Mouse (Mus musculus): ENCODE results near the gene Sgpp2. TPM values are rescaled to one million over a fixed set of nuclear protein-coding genes. Genes with fewer than 3 reads are reported as not detected.

Sgpp2 gene
- polyA plus RNA-seq, 1 experiment: 0.08 TPM

DNA sequence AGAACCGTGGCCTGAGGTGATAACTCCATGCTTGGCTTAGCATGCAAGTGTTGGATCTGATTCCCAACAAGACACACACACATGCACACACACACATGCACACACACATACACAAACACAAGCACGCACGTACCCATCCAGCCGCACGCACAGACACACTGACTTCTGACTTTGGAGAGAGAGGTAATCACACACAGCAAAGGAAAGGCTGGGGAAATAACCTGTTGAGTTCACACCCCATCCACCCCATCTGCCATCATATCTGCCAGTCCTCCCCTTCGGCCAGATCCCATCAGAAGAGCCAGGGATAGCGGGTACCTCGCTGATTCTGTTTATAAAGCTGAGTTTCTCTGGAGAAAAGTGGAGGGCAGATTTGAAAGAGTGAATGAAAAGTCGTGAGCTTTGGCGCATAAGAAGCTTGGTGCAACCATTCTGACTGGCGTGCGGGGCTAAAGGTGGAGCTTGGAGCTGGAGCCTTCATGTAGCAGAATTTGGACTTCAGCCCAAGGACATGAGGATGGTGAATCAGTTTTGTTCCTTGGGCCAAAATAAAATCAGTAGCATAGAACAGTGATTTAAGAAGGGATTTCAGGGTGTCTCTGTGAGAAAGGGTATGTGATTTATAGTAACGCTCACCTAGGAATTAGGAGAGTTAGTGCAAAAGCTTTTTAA is 8.1 kb downstream of the Sgpp2 start:
- Histone ChIP-seq H3K36me3 (ENCODE audit: control insufficient read depth, insufficient read depth) (no peaks in the 10 kb centered on the region), H3ac (ENCODE audit: control insufficient read depth, insufficient read length, low read depth) (no peak overlapping the region), H3K79me3 (ENCODE audit: low read depth) (no peaks in the 10 kb centered on the region), H3K4me3 (ENCODE audit: insufficient read depth, poor library complexity, severe bottlenecking) (no peak overlapping the region), H3K79me2 (ENCODE audit: control insufficient read depth, insufficient read depth) (no peaks in the 10 kb centered on the region), H3K27me3 (ENCODE audit: control insufficient read depth, insufficient read depth, insufficient read length) (no peaks in the 10 kb centered on the region)
- TF ChIP-seq MYOG (IDR thresholded peaks at IDR 0.05; ENCODE audit: control insufficient read depth, extremely low read depth, insufficient read length): no peak
- no peak for TF ChIP-seq CTCF (IDR thresholded peaks at IDR 0.05; ENCODE audit: control insufficient read depth, insufficient read depth, insufficient read length)
- no peak for TF ChIP-seq CEBPB (IDR thresholded peaks at IDR 0.05; ENCODE audit: low read depth)
- no peak for TF ChIP-seq USF1 (IDR thresholded peaks at IDR 0.05; ENCODE audit: low read depth)
- TF ChIP-seq MAX (IDR thresholded peaks at IDR 0.05): no peak
- no peak for TF ChIP-seq MYOD1 (IDR thresholded peaks at IDR 0.05; ENCODE audit: control insufficient read depth, insufficient read length, low read depth)
- TF ChIP-seq FOSL1 (IDR thresholded peaks at IDR 0.05; ENCODE audit: insufficient read depth, low read length, poor library complexity, severe bottlenecking): no peak

DNA sequence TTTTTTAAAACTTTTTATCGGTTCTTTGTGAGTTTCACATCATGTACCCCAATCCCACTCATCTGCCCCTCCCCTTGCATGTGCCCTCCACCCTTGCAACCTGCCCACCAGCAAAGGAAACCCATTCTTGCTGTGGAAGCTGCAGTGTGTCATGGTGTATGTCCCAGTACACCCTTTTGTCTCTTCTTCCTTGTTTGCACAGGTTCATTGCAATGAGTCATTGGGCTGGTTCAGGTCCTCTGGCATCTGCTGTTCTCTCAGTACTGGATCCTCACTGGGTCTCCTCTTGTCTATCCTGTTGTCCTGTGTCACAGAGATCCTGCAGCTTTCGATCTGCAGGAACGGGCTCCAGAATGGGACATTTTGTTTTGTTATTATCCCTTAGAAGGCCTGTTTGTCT is 10.1 kb downstream of the Sgpp2 start:
- Histone ChIP-seq H3K4me3 (ENCODE audit: insufficient read depth, poor library complexity, severe bottlenecking) (no peak overlapping the region), H3K27me3 (ENCODE audit: control insufficient read depth, insufficient read depth, insufficient read length) (no peaks in the 10 kb centered on the region), H3K36me3 (ENCODE audit: control insufficient read depth, insufficient read depth) (no peaks in the 10 kb centered on the region), H3K79me3 (ENCODE audit: low read depth) (no peaks in the 10 kb centered on the region), H3K79me2 (ENCODE audit: control insufficient read depth, insufficient read depth) (no peaks in the 10 kb centered on the region), H3ac (ENCODE audit: control insufficient read depth, insufficient read length, low read depth) (no peak overlapping the region)
- TF ChIP-seq MAX (IDR thresholded peaks at IDR 0.05) (no peak), CEBPB (IDR thresholded peaks at IDR 0.05; ENCODE audit: low read depth) (no peak), MYOD1 (IDR thresholded peaks at IDR 0.05; ENCODE audit: control insufficient read depth, insufficient read length, low read depth) (no peak), USF1 (IDR thresholded peaks at IDR 0.05; ENCODE audit: low read depth) (no peak), FOSL1 (IDR thresholded peaks at IDR 0.05; ENCODE audit: insufficient read depth, low read length, poor library complexity, severe bottlenecking) (no peak), MYOG (IDR thresholded peaks at IDR 0.05; ENCODE audit: control insufficient read depth, extremely low read depth, insufficient read length) (no peak), CTCF (IDR thresholded peaks at IDR 0.05; ENCODE audit: control insufficient read depth, insufficient read depth, insufficient read length) (no peak)

DNA sequence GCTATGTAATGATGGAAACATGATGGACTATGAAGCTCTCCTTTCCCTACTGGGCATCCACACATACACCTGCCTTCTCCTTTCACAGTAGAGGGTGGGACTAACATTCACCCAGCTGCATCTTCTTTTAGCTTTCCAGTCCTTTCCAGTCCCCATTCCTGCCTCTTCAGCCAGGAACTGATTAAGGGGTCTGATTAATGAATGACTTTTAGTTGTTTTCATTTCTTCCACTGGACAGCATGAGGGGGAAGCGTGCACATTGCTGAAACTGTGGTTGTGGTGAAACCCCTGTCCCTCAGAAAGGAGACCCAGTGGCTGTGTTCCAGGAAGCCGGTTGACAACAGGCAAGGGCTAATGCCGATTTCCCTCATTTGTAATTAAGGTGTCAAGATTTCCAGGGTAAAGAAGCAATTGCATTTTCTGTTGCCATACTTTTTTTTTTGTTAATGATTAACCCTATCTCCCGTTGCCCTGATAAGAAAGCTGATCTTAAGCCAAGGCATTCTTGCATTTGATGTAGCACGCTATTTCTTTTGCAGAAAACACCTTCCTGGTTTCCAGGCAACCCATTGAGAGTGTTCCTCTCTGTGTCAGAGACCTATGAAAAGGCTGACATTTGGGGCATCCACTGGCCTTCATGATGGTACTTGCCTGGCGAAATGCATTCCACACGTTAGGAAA is 12.1 kb downstream of the Sgpp2 start:
- H3K4me3 ChIP-seq (ENCODE audit: insufficient read depth, poor library complexity, severe bottlenecking): no peak overlapping the region
- H3K79me3 ChIP-seq (ENCODE audit: low read depth): no peaks in the 10 kb centered on the region
- H3K36me3 ChIP-seq (ENCODE audit: control insufficient read depth, insufficient read depth): no peaks in the 10 kb centered on the region
- H3ac ChIP-seq (ENCODE audit: control insufficient read depth, insufficient read length, low read depth): no peak overlapping the region
- no peaks in the 10 kb centered on the region for H3K79me2 ChIP-seq (ENCODE audit: control insufficient read depth, insufficient read depth)
- no peak for TF ChIP-seq FOSL1 (IDR thresholded peaks at IDR 0.05; ENCODE audit: insufficient read depth, low read length, poor library complexity, severe bottlenecking)
- TF ChIP-seq MYOG (IDR thresholded peaks at IDR 0.05; ENCODE audit: control insufficient read depth, extremely low read depth, insufficient read length): no peak
- no peak for TF ChIP-seq MAX (IDR thresholded peaks at IDR 0.05)
- TF ChIP-seq MYOD1 (IDR thresholded peaks at IDR 0.05; ENCODE audit: control insufficient read depth, insufficient read length, low read depth): no peak
- no peak for TF ChIP-seq USF1 (IDR thresholded peaks at IDR 0.05; ENCODE audit: low read depth)
- no peak for TF ChIP-seq CEBPB (IDR thresholded peaks at IDR 0.05; ENCODE audit: low read depth)
- no peak for TF ChIP-seq CTCF (IDR thresholded peaks at IDR 0.05; ENCODE audit: control insufficient read depth, insufficient read depth, insufficient read length)
- no peaks in the 10 kb centered on the region for H3K27me3 ChIP-seq (ENCODE audit: control insufficient read depth, insufficient read depth, insufficient read length)

DNA sequence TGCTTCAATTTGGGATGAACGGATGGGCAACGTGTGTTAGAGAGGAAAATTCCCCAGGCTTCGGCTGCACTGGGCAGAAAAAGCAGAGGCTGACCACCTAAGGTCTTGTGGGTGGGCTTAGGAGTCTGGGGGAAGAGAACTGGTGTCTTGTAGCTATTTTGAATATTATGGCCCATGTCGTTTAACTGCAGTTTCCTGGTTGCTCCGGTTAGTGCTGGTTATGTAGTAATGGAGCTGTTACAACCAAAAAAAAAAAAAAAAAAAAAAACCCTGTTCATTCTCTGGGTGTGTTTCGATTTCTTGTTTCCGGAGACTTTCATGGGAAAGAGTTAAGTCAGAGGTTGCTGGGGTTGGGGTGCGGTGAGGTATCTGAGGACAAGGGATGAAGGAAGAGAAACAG is 12.7 kb downstream of the Sgpp2 start:
- H3ac ChIP-seq (ENCODE audit: control insufficient read depth, insufficient read length, low read depth): no peak overlapping the region

DNA sequence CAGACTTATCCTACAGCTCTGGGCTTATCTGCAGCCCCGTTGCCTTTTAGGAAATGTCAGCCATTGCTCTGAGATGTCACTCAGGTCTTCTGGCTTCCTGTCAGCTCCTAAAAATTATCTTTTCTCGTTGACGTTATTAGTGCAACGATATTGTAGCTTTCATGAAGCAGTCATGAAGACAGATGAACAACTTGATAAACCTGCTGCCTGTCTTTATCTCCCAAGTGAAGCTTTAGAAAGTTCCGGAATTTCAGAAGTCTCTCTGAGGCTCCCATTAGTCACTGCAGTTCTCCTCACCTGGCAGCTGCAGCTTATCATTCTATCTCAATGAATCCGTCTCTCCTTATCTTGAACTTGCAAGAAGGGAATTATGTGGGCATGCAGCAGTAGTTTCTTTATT is 13.9 kb downstream of the Sgpp2 start:
- Histone ChIP-seq H3K4me3 (ENCODE audit: insufficient read depth, poor library complexity, severe bottlenecking) (no peak overlapping the region), H3K79me2 (ENCODE audit: control insufficient read depth, insufficient read depth) (no peaks in the 10 kb centered on the region), H3K79me3 (ENCODE audit: low read depth) (no peaks in the 10 kb centered on the region), H3K36me3 (ENCODE audit: control insufficient read depth, insufficient read depth) (no peaks in the 10 kb centered on the region), H3K27me3 (ENCODE audit: control insufficient read depth, insufficient read depth, insufficient read length) (no peaks in the 10 kb centered on the region), H3ac (ENCODE audit: control insufficient read depth, insufficient read length, low read depth) (no peak overlapping the region)
- TF ChIP-seq FOSL1 (IDR thresholded peaks at IDR 0.05; ENCODE audit: insufficient read depth, low read length, poor library complexity, severe bottlenecking): no peak
- TF ChIP-seq USF1 (IDR thresholded peaks at IDR 0.05; ENCODE audit: low read depth): no peak
- TF ChIP-seq MYOD1 (IDR thresholded peaks at IDR 0.05; ENCODE audit: control insufficient read depth, insufficient read length, low read depth): no peak
- no peak for TF ChIP-seq CEBPB (IDR thresholded peaks at IDR 0.05; ENCODE audit: low read depth)
- TF ChIP-seq MYOG (IDR thresholded peaks at IDR 0.05; ENCODE audit: control insufficient read depth, extremely low read depth, insufficient read length): no peak
- no peak for TF ChIP-seq CTCF (IDR thresholded peaks at IDR 0.05; ENCODE audit: control insufficient read depth, insufficient read depth, insufficient read length)

More for the DNA sequence above, 12.7 kb downstream of the Sgpp2 start:
- no peaks in the 10 kb centered on the region for H3K79me2 ChIP-seq (ENCODE audit: control insufficient read depth, insufficient read depth)
- H3K36me3 ChIP-seq (ENCODE audit: control insufficient read depth, insufficient read depth): no peaks in the 10 kb centered on the region
- H3K79me3 ChIP-seq (ENCODE audit: low read depth): no peaks in the 10 kb centered on the region
- no peaks in the 10 kb centered on the region for H3K27me3 ChIP-seq (ENCODE audit: control insufficient read depth, insufficient read depth, insufficient read length)
- TF ChIP-seq USF1 (IDR thresholded peaks at IDR 0.05; ENCODE audit: low read depth) (no peak), MAX (IDR thresholded peaks at IDR 0.05) (no peak), MYOD1 (IDR thresholded peaks at IDR 0.05; ENCODE audit: control insufficient read depth, insufficient read length, low read depth) (no peak), CEBPB (IDR thresholded peaks at IDR 0.05; ENCODE audit: low read depth) (no peak), CTCF (IDR thresholded peaks at IDR 0.05; ENCODE audit: control insufficient read depth, insufficient read depth, insufficient read length) (no peak), MYOG (IDR thresholded peaks at IDR 0.05; ENCODE audit: control insufficient read depth, extremely low read depth, insufficient read length) (no peak), FOSL1 (IDR thresholded peaks at IDR 0.05; ENCODE audit: insufficient read depth, low read length, poor library complexity, severe bottlenecking) (no peak)
- no peak overlapping the region for H3K4me3 ChIP-seq (ENCODE audit: insufficient read depth, poor library complexity, severe bottlenecking)

Measured in C2C12 (cell line).